Mouse (Mus musculus) thymus, adult 2 months (tissue): ENCODE results near the gene Tmem63c. TPM values are rescaled to one million over a fixed set of nuclear protein-coding genes. Genes with fewer than 3 reads are reported as not detected.
A peak's percentile ranks its signal among the peaks of the same experiment; 100 is the strongest.

Experiments used
- DNase-seq: peaks from one replicate; pipeline ENCODE4 v3.0.0; 2021
- H3K27ac ChIP-seq: fragments of 200-500 bp; 2 replicates; pipeline ENCODE4 v1.5.1; 2012; ENCODE audit warnings: low read length, control low read depth; ENCODE audit not compliant: control insufficient read depth, insufficient read depth
- H3K27me3 ChIP-seq: fragments of 200-500 bp; 2 replicates; pipeline ENCODE4 v1.6.1; 2012; ENCODE audit warnings: mild to moderate bottlenecking, low read length, moderate library complexity, mixed read lengths; ENCODE audit not compliant: control insufficient read depth, insufficient read depth
- H3K36me3 ChIP-seq: fragments of 200-500 bp; 2 replicates; pipeline ENCODE4 v1.6.1; 2012; ENCODE audit warnings: mild to moderate bottlenecking, low read length, moderate library complexity; ENCODE audit not compliant: control insufficient read depth, insufficient read depth
- H3K4me1 ChIP-seq: fragments of 200-500 bp; replicated peaks from 2 replicates; pipeline ENCODE4 v1.6.1; 2012; ENCODE audit warnings: low read length; ENCODE audit not compliant: control insufficient read depth, insufficient read depth
- H3K4me3 ChIP-seq: fragments of 200-500 bp; 2 replicates; pipeline ENCODE4 v1.5.1; 2012; ENCODE audit warnings: mild to moderate bottlenecking, low read length, control low read depth, moderate library complexity; ENCODE audit not compliant: control insufficient read depth, insufficient read depth
- CTCF ChIP-seq: fragments of 200-500 bp; IDR thresholded peaks from 2 replicates; pipeline ENCODE4 v1.5.1; 2012; ENCODE audit warnings: mild to moderate bottlenecking, control low read depth, low read length, moderate library complexity, borderline replicate concordance; ENCODE audit not compliant: control insufficient read depth, poor library complexity, insufficient read depth; ENCODE audit errors: extremely low read depth
- POLR2A ChIP-seq: fragments of 200-500 bp; IDR thresholded peaks from 2 replicates; pipeline ENCODE4 v1.6.1; 2012; ENCODE audit warnings: mild to moderate bottlenecking, low read length, control low read depth, moderate library complexity; ENCODE audit not compliant: control insufficient read depth, poor library complexity, insufficient read depth; ENCODE audit errors: extremely low read depth
- WGBS: fragments of 180-500 bp; shearing (Covaris S2); methylation state at CpG from one replicate; pipeline ENCODE4 v1.1.7; 2018; 5-methylcytosine and 5-hydroxymethylcytosine counted together
- polyA plus RNA-seq: library from polyadenylated mRNA; depleted of rRNA; stranded (reverse); fragments of >200 nt; gene quantifications from 2 replicates; pipeline ENCODE4 v1.2.3, GENCODE M21; 2012; rRNA removed

The Tmem63c gene
- 0.43 and 0.58 TPM in 2 replicates for polyA plus RNA-seq

- no peaks in the 10 kb centered on the region for H3K27me3 ChIP-seq
- 80% methylated on average over 6 of the region's 6 CpGs for WGBS
- TF ChIP-seq CTCF (no peak), POLR2A (no peak)
- H3K4me3 ChIP-seq = no peak within 1 kb of the TSS
- no peak for DNase-seq
- H3K36me3 ChIP-seq = no peaks in the 10 kb centered on the region
- H3K27ac ChIP-seq = no peak within 1 kb of the TSS
- H3K4me1 ChIP-seq = no peaks in the 10 kb centered on the region
These were observed at the start of gene Tmem63c for GRCm38 (mm10) chr12:87021040-87021439. Tmem63c (plus strand) TSS chr12:87021340.

DNA sequence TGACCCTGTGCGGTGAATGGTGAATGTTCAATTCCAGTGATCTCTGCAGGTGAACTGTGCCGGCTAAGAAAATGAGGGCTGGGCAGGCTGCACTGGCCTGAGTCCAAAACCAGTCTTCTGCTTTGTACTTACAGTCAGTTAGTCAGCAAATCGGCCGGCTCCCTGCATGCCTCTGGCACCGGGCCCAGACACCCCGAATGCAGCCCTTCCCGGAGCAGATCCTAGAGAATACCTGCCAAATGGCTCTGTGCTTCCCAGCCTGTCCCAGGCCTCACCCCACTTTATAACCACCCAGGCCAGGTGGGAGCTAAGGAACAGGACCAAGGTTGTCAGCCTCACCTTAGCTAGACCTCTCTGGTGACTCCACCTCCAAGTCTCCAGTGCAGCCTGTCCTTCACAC is 47.9 kb upstream of the Tmem63c start:
- no peak for TF ChIP-seq CTCF
- no peak for TF ChIP-seq POLR2A
- no peak overlapping the region for H3K4me3 ChIP-seq
- no peaks in the 10 kb centered on the region for H3K27me3 ChIP-seq
- H3K27ac ChIP-seq = no peak overlapping the region
- H3K4me1 ChIP-seq = peaks cover 3% of the 10 kb centered on the region
- DNase-seq = no peak
- H3K36me3 ChIP-seq = no peaks in the 10 kb centered on the region
- WGBS = 29% methylated on average over 7 of the region's 7 CpGs

DNA sequence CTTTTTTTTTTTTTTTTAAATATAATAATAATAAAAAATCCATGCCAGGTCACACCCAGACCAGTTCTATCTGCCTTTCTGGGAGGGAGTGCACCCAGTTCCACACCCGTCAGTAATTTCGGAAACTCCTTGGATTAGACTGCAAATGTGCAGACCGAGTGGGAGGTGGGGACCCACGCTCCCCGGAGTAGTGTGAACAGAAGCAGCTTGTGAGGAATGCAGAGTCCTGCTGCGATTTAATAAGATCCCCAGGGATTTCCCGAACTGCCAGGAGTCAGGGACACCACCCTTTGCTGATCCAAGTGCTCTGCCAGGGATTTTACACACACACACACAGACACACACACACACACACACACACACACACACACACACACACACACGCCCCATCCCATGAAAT is 47.4 kb upstream of the Tmem63c start:
- Histone ChIP-seq H3K4me3 (no peak overlapping the region), H3K27me3 (no peaks in the 10 kb centered on the region), H3K27ac (no peak overlapping the region), H3K36me3 (no peaks in the 10 kb centered on the region), H3K4me1 (peaks cover 3% of the 10 kb centered on the region)
- no peak for DNase-seq
- WGBS = 83% methylated on average over 8 of the region's 8 CpGs
- no peak for TF ChIP-seq CTCF
- TF ChIP-seq POLR2A = no peak

DNA sequence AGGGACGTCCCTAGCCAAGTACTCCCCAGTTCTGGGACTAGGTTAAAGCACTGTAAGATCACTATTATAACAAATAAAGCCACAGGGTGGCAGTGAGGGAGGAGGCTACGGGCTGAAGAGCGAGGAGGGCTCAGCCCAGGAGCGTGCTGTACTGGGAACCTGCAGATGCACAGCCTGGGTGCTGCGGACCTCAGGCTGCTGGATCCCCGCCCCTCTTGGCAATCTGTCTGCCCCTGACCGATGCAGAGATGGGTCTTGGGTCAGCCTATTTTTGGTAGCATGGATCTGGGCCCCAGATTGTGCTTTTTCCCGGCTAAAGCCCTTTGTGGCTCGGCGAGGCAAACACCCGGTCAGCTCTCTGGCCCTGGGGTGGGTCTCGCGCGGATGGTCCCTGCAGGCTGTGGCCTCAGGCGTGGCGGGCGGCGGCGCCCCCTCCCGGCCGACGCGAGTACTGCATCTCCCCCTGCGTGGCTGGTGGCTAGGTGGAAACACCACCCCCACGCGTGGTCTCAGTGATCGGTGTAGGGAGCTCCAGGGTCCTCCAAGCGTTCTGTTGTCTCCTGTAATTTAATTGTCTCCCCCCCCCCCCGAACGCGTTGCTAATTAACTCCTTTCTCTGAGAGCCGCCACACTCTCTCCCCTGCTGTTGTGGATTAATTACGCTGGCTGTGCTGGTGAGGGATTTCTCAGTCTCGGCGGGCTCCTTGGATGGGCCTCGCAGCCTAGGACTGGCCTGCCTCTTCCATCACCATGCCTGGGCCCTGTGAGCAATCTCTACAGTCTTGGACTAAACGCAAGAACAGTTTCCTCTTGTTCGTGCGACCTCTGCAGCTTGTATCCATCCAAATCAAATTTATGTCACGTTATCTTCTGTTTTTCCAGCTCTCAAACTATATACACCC is 46.5 kb upstream of the Tmem63c start:
- WGBS = 20% methylated on average over 40 of the region's 40 CpGs
- TF ChIP-seq CTCF (peak; percentile 97), POLR2A (no peak)
- H3K4me3 ChIP-seq = no peak overlapping the region
- no peak overlapping the region for H3K27ac ChIP-seq
- peaks cover 3% of the 10 kb centered on the region for H3K4me1 ChIP-seq
- no peaks in the 10 kb centered on the region for H3K27me3 ChIP-seq
- DNase-seq = peak; percentile 74
- no peaks in the 10 kb centered on the region for H3K36me3 ChIP-seq

GRCm38 (mm10) chr12:86975761-86976160 is 45.4 kb upstream of the Tmem63c start:
- no peaks in the 10 kb centered on the region for H3K36me3 ChIP-seq
- H3K4me1 ChIP-seq = peaks cover 3% of the 10 kb centered on the region
- no peak overlapping the region for H3K4me3 ChIP-seq
- no peak overlapping the region for H3K27ac ChIP-seq
- no peaks in the 10 kb centered on the region for H3K27me3 ChIP-seq
- DNase-seq = no peak
- TF ChIP-seq CTCF (no peak), POLR2A (no peak)
- 45% methylated on average over 10 of the region's 10 CpGs for WGBS

GRCm38 (mm10) chr12:86976511-86977168 is 44.5 kb upstream of the Tmem63c start:
- no peak overlapping the region for H3K4me3 ChIP-seq
- H3K27me3 ChIP-seq = no peaks in the 10 kb centered on the region
- no peak for DNase-seq
- peaks cover 3% of the 10 kb centered on the region for H3K4me1 ChIP-seq
- TF ChIP-seq POLR2A (no peak), CTCF (no peak)
- H3K27ac ChIP-seq = no peak overlapping the region
- no peaks in the 10 kb centered on the region for H3K36me3 ChIP-seq
- 69% methylated on average over 6 of the region's 6 CpGs for WGBS

GRCm38 (mm10) chr12:86977833-86978232 is 43.3 kb upstream of the Tmem63c start:
- Histone ChIP-seq H3K4me3 (no peak overlapping the region), H3K27ac (no peak overlapping the region), H3K36me3 (no peaks in the 10 kb centered on the region), H3K4me1 (peaks cover 3% of the 10 kb centered on the region), H3K27me3 (no peaks in the 10 kb centered on the region)
- DNase-seq = no peak
- TF ChIP-seq POLR2A (no peak), CTCF (no peak)
- WGBS = 34% methylated on average over 15 of the region's 15 CpGs
